Mouse (Mus musculus): Measurements from ENCODE around the gene Tmem25. TPM values are rescaled to one million over a fixed set of nuclear protein-coding genes. Genes with fewer than 3 reads are reported as not detected.

Gene Tmem25
- polyA plus RNA-seq, 1 experiment from 2014 or later = 40.4 TPM

- Histone ChIP-seq H3K9ac (replicated peaks; ENCODE audit: low read length) (no peak overlapping the region), H3K4me3 (ENCODE audit: low read length) (no peak overlapping the region), H3K4me1 (ENCODE audit: insufficient read depth, low read length) (no peaks in the 10 kb centered on the region), H3K4me2 (replicated peaks; ENCODE audit: low read depth, low read length) (no peak overlapping the region), H3K9me3 (ENCODE audit: low read length) (no peaks in the 10 kb centered on the region), H3K36me3 (ENCODE audit: insufficient read depth, low read length) (peaks cover 95% of the 10 kb centered on the region), H3K27me3 (ENCODE audit: insufficient read depth, low read length) (no peaks in the 10 kb centered on the region), H3K27ac (ENCODE audit: low read length) (no peak overlapping the region)
- no peak for ATAC-seq (ENCODE audit: low FRiP score, low TSS enrichment)
- 88% methylated on average over 5 of the region's 5 CpGs for WGBS
These were observed 18.4 kb upstream of the Tmem25 start for GRCm38 (mm10) chr9:44817522-44817921.

DNA sequence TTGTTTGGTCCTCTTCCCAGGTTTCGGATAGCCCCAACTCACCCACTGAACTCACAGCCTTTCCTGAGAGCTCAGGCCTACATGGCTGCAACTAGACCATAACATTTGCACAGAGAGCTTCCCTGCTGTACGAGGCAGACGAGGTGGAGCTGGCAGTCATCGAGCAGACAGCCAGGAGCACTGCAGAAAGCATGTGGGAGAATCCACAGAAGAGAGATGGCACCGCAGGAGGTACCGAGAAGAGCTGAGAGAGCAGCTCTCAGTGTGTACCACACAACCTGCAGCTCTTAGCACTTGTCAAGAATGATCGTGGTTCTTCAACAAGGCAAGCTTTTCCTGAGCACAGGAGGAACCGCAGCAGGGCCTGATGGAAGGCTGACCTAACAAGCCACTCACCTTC is 15.1 kb upstream of the Tmem25 start:
- Histone ChIP-seq H3K36me3 (ENCODE audit: insufficient read depth, low read length) (peaks cover 87% of the 10 kb centered on the region), H3K4me3 (ENCODE audit: low read length) (no peak overlapping the region), H3K27ac (ENCODE audit: low read length) (no peak overlapping the region), H3K27me3 (ENCODE audit: insufficient read depth, low read length) (no peaks in the 10 kb centered on the region), H3K4me2 (replicated peaks; ENCODE audit: low read depth, low read length) (no peak overlapping the region), H3K9ac (replicated peaks; ENCODE audit: low read length) (no peak overlapping the region), H3K4me1 (ENCODE audit: insufficient read depth, low read length) (no peaks in the 10 kb centered on the region), H3K9me3 (ENCODE audit: low read length) (no peaks in the 10 kb centered on the region)
- ATAC-seq (ENCODE audit: low FRiP score, low TSS enrichment) = no peak
- 96% methylated on average over 8 of the region's 8 CpGs for WGBS

DNA sequence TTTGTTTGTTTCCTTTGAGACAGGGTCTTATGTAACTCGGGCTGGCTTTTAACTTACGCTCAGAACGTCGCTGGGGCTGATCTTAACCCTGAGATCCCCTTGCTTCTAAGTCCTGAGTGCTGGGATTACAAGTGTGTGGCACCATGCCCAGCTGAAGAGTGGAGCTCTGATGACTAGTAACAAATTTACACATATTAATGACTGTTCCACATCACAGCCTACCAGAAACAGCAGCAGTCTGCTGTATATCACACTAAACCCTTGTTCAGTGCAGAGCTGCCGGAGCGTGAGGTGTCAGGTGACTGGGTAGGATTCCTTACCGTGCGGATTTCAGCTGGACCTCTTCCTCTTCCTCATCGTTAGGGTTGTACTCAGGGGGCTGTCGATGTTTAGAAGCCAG is 11.2 kb upstream of the Tmem25 start:
- no peak overlapping the region for H3K9ac ChIP-seq (replicated peaks; ENCODE audit: low read length)
- no peaks in the 10 kb centered on the region for H3K27me3 ChIP-seq (ENCODE audit: insufficient read depth, low read length)
- 54% methylated on average over 10 of the region's 10 CpGs for WGBS
- peak; percentile 78 for ATAC-seq (ENCODE audit: low FRiP score, low TSS enrichment)
- H3K4me3 ChIP-seq (ENCODE audit: low read length) = no peak overlapping the region
- no peaks in the 10 kb centered on the region for H3K4me1 ChIP-seq (ENCODE audit: insufficient read depth, low read length)
- peaks cover 85% of the 10 kb centered on the region for H3K36me3 ChIP-seq (ENCODE audit: insufficient read depth, low read length)
- no peaks in the 10 kb centered on the region for H3K9me3 ChIP-seq (ENCODE audit: low read length)
- H3K27ac ChIP-seq (ENCODE audit: low read length) = peak overlapping the region; percentile 23; the same call in 1 of the 2 replicates
- no peak overlapping the region for H3K4me2 ChIP-seq (replicated peaks; ENCODE audit: low read depth, low read length)

DNA sequence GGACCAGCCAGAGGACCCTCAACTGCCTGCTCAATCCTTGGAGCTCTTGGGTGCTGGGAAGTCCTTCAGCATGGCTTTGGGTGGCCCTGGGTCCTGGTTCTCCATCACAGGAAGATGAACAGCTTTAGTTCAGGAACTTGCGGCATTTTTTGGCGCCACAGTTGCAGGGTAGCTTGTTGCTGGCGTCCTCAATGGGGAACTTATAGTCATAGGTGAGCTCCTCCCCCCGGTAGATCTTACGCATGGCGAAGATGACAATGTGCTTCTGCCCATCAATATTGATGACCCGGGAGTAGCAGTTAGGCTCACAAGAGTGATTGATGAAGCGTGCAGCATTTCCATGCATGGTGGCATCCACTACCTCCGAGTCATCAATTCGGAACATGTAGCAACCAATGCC is 8.7 kb upstream of the Tmem25 start:
- Histone ChIP-seq H3K4me3 (ENCODE audit: low read length) (no peak overlapping the region), H3K36me3 (ENCODE audit: insufficient read depth, low read length) (peaks cover 62% of the 10 kb centered on the region), H3K27me3 (ENCODE audit: insufficient read depth, low read length) (no peaks in the 10 kb centered on the region), H3K27ac (ENCODE audit: low read length) (no peak overlapping the region), H3K9ac (replicated peaks; ENCODE audit: low read length) (no peak overlapping the region), H3K4me2 (replicated peaks; ENCODE audit: low read depth, low read length) (no peak overlapping the region), H3K4me1 (ENCODE audit: insufficient read depth, low read length) (peaks cover 12% of the 10 kb centered on the region), H3K9me3 (ENCODE audit: low read length) (no peaks in the 10 kb centered on the region)
- WGBS = 88% methylated on average over 10 of the region's 10 CpGs
- ATAC-seq (ENCODE audit: low FRiP score, low TSS enrichment) = no peak

GRCm38 (mm10) chr9:44807141-44807540 is 8.0 kb upstream of the Tmem25 start:
- WGBS = 44% methylated on average over 5 of the region's 5 CpGs
- no peak for ATAC-seq (ENCODE audit: low FRiP score, low TSS enrichment)

GRCm38 (mm10) chr9:44805536-44805935 is 6.4 kb upstream of the Tmem25 start:
- H3K4me1 ChIP-seq (ENCODE audit: insufficient read depth, low read length) = peaks cover 20% of the 10 kb centered on the region
- no peak overlapping the region for H3K4me3 ChIP-seq (ENCODE audit: low read length)
- no peak overlapping the region for H3K4me2 ChIP-seq (replicated peaks; ENCODE audit: low read depth, low read length)
- 91% methylated on average over 5 of the region's 5 CpGs for WGBS
- H3K9me3 ChIP-seq (ENCODE audit: low read length) = no peaks in the 10 kb centered on the region
- no peaks in the 10 kb centered on the region for H3K27me3 ChIP-seq (ENCODE audit: insufficient read depth, low read length)
- ATAC-seq (ENCODE audit: low FRiP score, low TSS enrichment) = no peak
- peaks cover 42% of the 10 kb centered on the region for H3K36me3 ChIP-seq (ENCODE audit: insufficient read depth, low read length)
- no peak overlapping the region for H3K27ac ChIP-seq (ENCODE audit: low read length)
- H3K9ac ChIP-seq (replicated peaks; ENCODE audit: low read length) = no peak overlapping the region

More at GRCm38 (mm10) chr9:44807141-44807540, 8.0 kb upstream of the Tmem25 start:
- peaks cover 57% of the 10 kb centered on the region for H3K36me3 ChIP-seq (ENCODE audit: insufficient read depth, low read length)
- no peak overlapping the region for H3K4me3 ChIP-seq (ENCODE audit: low read length)
- H3K4me2 ChIP-seq (replicated peaks; ENCODE audit: low read depth, low read length) = no peak overlapping the region
- H3K27me3 ChIP-seq (ENCODE audit: insufficient read depth, low read length) = no peaks in the 10 kb centered on the region
- H3K9ac ChIP-seq (replicated peaks; ENCODE audit: low read length) = no peak overlapping the region
- peaks cover 18% of the 10 kb centered on the region for H3K4me1 ChIP-seq (ENCODE audit: insufficient read depth, low read length)
- H3K27ac ChIP-seq (ENCODE audit: low read length) = no peak overlapping the region
- H3K9me3 ChIP-seq (ENCODE audit: low read length) = no peaks in the 10 kb centered on the region

- Histone ChIP-seq H3K4me2 (replicated peaks; ENCODE audit: low read depth, low read length) (no peak overlapping the region), H3K27ac (ENCODE audit: low read length) (no peak overlapping the region), H3K9ac (replicated peaks; ENCODE audit: low read length) (no peak overlapping the region), H3K27me3 (ENCODE audit: insufficient read depth, low read length) (no peaks in the 10 kb centered on the region), H3K9me3 (ENCODE audit: low read length) (no peaks in the 10 kb centered on the region), H3K36me3 (ENCODE audit: insufficient read depth, low read length) (peaks cover 37% of the 10 kb centered on the region), H3K4me1 (ENCODE audit: insufficient read depth, low read length) (peaks cover 28% of the 10 kb centered on the region), H3K4me3 (ENCODE audit: low read length) (no peak overlapping the region)
- no peak for ATAC-seq (ENCODE audit: low FRiP score, low TSS enrichment)
- WGBS = 85% methylated on average over 10 of the region's 10 CpGs
These were observed 5.6 kb upstream of the Tmem25 start for GRCm38 (mm10) chr9:44804678-44805077.

GRCm38 (mm10) chr9:44802808-44803450 is 3.8 kb upstream of the Tmem25 start, which contains the start of gene Ttc36:
Ttc36 (minus strand) TSS chr9:44803072.
- Histone ChIP-seq H3K4me2 (replicated peaks; ENCODE audit: low read depth, low read length) (peak within 1 kb of the TSS; percentile 24), H3K9ac (replicated peaks; ENCODE audit: low read length) (peak within 1 kb of the TSS; percentile 17; the same call in 1 of the 2 replicates), H3K27ac (ENCODE audit: low read length) (peak within 1 kb of the TSS; percentile 90), H3K4me3 (ENCODE audit: low read length) (peak within 1 kb of the TSS; percentile 26), H3K27me3 (ENCODE audit: insufficient read depth, low read length) (no peaks in the 10 kb centered on the region), H3K4me1 (ENCODE audit: insufficient read depth, low read length) (peaks cover 36% of the 10 kb centered on the region), H3K36me3 (ENCODE audit: insufficient read depth, low read length) (peaks cover 23% of the 10 kb centered on the region), H3K9me3 (ENCODE audit: low read length) (no peaks in the 10 kb centered on the region)
- WGBS = 38% methylated on average over 4 of the region's 4 CpGs
- ATAC-seq (ENCODE audit: low FRiP score, low TSS enrichment) = peak; percentile 85

DNA sequence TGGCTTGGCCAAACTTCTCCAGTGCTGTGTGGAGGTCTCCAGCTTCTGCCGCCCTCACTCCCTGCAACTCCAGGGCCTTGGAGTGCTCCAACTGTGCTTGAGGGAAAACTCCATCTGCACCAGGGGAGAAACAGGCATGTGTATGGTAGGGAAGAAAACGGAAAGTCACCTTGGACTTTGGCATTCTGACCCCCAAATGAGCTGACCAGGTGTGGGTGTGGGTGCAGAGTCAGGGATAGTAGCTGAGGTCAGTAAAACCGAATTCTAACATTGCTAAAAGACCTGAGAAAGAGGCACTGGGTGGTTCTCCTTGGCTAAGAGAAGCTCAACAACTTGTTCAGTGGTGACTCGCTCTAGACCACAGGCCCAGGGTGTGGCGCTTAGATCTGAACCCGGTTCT is 2.6 kb upstream of the Tmem25 start:
- H3K4me2 ChIP-seq (replicated peaks; ENCODE audit: low read depth, low read length) = peak overlapping the region; percentile 24
- no peak for ATAC-seq (ENCODE audit: low FRiP score, low TSS enrichment)
- peak overlapping the region; percentile 90 for H3K27ac ChIP-seq (ENCODE audit: low read length)

GRCm38 (mm10) chr9:44799958-44800324 is 834 bp upstream of the Tmem25 start:
- no peaks in the 10 kb centered on the region for H3K27me3 ChIP-seq (ENCODE audit: insufficient read depth, low read length)
- H3K4me1 ChIP-seq (ENCODE audit: insufficient read depth, low read length) = peaks cover 36% of the 10 kb centered on the region
- 27% methylated on average over 9 of the region's 9 CpGs for WGBS
- H3K36me3 ChIP-seq (ENCODE audit: insufficient read depth, low read length) = 0 out of 2 replicates have a peak, but pooled peaks cover 2% of the 10 kb centered on the region
- no peak for ATAC-seq (ENCODE audit: low FRiP score, low TSS enrichment)
- peak overlapping the region; percentile 76 for H3K4me2 ChIP-seq (replicated peaks; ENCODE audit: low read depth, low read length)
- H3K4me3 ChIP-seq (ENCODE audit: low read length) = peak overlapping the region; percentile 58
- peak overlapping the region; percentile 94 for H3K27ac ChIP-seq (ENCODE audit: low read length)
- H3K9ac ChIP-seq (replicated peaks; ENCODE audit: low read length) = peak overlapping the region; percentile 63
- no peaks in the 10 kb centered on the region for H3K9me3 ChIP-seq (ENCODE audit: low read length)

More for the DNA sequence above, 2.6 kb upstream of the Tmem25 start:
- no peaks in the 10 kb centered on the region for H3K9me3 ChIP-seq (ENCODE audit: low read length)
- peaks cover 10% of the 10 kb centered on the region for H3K36me3 ChIP-seq (ENCODE audit: insufficient read depth, low read length)
- no peaks in the 10 kb centered on the region for H3K27me3 ChIP-seq (ENCODE audit: insufficient read depth, low read length)
- H3K4me3 ChIP-seq (ENCODE audit: low read length) = 0 out of 2 replicates have a peak overlapping the region, but pooled peaks have one; percentile 26
- WGBS = 78% methylated on average over 6 of the region's 6 CpGs
- H3K9ac ChIP-seq (replicated peaks; ENCODE audit: low read length) = no peak overlapping the region
- H3K4me1 ChIP-seq (ENCODE audit: insufficient read depth, low read length) = peaks cover 36% of the 10 kb centered on the region
